Mouse (Mus musculus): ENCODE results near the gene Traf3.
A peak's percentile ranks its signal among the peaks of the same experiment; 100 is the strongest.

The Traf3 gene

DNA sequence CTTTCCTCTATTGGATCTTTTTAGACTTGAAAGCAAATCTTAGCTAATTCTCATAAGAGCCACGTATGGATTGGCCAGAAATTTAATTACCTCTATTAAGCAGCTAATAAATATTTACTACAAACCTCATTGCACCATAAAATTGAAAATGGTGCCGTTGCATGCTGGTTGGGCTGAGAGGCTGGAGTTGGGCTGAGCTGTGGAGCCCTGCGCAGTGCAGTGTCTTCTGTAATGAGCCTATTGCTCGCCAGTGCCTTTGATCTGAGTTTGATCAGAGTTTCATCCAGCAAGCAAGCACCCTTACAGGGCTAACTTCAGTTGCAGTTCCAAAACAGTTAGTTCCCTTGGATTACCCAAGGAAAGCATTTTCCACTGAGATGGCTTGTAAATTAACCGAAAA lies 12.2 kb upstream of the Traf3 start:
- DNase-seq (ENCODE audit: low spot score in 2 of 2), result no peak

DNA sequence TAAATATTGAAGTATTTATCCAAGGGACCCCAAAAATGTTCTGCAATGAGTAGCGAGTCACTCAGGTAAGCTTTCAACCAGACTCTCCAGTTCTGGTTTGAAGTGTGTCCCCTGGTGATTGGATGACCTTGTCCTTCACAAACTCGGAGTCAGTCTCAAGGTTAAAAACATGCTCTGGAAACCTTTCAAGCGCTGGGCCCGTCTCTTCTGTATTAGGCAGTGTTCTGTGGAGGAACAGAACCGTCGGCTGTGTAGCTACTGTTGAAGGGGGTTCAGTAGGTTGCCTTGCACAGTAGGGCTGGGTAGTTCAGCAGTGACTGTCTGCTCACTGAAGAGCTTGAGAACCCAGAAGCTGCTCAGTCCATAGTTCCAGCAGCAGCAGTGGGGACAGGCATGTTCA lies 11.5 kb upstream of the Traf3 start:
- no peak for DNase-seq (ENCODE audit: low spot score in 2 of 2)

DNA sequence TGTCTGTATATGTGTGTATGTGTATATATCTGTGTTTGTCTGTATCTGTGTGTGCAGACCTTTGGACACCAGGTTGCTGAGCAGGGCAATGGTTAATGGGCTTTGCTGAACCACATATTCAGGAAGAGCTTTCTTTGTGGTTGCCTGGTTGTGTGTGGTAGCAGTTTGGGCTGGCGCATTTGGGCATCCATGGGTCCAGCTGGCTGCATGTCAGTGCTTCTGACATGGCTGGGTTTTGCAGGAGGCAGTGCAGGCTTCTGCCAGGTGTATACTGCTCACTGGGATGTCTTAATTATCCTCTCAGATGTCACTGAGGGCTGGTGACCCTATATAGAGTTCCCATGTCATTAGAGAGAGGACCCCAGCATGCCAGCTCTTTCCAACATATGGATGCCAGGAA lies 10.4 kb upstream of the Traf3 start:
- DNase-seq (ENCODE audit: low spot score in 2 of 2), result no peak

DNA sequence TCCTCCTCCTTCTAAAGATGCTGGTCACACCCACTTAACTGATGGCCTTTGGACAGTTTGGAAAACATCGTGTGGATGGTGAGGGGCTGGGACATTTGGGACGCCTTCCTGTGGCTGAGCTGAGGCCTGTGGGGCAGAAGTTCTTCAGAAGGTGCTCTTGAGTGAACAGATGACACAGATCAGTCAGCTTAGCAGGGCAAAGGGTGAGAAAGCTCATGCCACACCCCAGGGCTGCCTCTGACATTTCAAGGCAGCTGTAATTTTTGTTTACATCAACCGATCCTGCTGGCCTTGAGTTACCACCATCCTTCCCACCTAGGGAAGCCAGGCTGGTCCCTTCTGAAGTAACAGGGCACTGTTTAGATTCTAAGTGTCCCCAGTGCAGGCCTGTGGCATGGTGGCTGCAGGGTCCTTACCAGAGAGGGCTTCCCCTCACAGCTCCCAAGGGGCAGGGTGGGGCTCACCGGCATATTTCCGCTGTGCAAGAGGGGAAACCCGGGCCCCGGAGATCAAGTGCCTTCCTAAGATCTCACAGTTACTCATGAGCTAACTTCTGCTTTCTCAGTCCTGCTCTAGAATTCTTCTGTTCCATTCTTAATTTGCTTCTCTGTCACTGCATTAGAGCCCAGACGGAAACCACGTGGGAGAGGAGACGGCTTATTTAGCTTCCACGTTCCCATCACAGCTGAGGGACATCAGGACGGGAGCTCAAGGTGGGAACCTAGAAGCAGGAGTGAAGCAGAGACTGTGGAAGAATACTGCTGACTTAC lies 6.3 kb upstream of the Traf3 start:
- no peak for DNase-seq (ENCODE audit: low spot score in 2 of 2)

DNA sequence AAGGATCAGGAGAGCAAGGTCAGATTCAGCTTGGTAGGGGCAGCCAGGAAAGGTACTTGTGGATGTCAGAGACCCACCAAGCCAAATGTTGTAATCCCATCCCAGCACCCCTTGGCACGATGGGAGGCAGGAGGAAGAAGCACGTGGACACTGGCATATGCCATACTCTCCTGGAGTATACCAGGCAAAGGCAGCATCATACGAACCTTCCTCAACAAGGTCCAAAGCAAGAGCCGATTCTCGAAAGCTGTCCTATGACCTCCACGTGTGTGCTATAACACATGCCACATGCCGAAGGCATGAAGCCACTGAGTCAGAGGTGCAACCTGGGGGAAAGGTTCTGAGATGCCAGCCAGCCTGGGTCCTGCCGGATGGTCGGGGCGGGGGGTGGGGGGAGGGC lies 5.3 kb upstream of the Traf3 start:
- no peak for DNase-seq (ENCODE audit: low spot score in 2 of 2)

DNA sequence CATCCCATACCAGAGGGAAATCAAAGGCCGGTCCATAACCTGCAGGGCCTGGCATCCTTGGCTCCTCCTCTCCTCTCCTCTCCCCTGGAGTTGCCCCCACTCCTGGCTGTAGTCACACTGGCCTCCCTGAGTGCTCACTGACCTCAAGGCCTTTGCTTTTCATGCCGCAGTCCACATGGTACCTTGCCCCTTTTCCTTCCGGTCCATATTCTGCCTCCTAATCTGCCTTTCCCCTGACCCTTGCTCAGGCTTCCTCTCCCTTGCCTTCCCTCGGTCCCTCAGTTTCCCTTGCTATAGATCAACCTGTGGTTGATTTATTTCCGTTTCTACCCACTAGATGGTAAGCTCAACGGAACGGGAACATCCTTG lies 4.2 kb upstream of the Traf3 start:
- no peak for DNase-seq (ENCODE audit: low spot score in 2 of 2)

DNA sequence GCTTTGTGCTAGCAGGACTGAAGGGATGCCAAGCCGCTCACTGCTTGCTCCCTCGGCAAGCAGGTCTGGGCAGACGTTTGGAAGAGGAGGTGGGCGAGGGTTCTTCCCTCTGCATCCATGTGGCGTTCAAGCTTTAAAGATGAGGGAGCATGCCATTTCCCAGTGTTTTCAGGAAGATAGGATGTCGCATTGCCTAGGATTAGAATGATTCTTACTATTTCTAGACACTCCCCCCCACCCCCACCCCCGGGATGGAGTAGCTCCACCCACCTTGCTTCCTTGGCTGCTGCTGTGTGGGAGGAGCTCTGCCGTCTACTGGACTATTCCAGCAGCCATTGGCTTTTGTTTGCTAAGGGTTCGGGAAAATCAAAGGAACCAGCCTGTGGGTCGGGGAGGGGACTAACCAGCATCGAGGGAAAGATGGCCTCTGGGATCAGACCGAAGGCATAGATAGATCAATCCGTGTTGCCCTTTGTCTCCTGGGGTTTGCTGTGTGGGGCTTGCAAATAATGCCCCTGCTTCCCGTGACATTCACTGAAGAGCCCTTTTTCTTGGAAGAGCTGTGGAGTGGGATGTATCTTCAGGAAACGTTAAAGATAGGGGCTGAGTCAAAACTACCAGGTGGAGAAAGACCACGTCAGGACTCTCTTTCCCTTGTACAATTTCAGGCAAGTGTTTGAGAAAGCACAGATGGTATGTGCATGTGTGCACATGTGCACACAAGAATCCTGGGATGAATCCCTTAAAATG lies 3.7 kb upstream of the Traf3 start:
- no peak for DNase-seq (ENCODE audit: low spot score in 2 of 2)

DNA sequence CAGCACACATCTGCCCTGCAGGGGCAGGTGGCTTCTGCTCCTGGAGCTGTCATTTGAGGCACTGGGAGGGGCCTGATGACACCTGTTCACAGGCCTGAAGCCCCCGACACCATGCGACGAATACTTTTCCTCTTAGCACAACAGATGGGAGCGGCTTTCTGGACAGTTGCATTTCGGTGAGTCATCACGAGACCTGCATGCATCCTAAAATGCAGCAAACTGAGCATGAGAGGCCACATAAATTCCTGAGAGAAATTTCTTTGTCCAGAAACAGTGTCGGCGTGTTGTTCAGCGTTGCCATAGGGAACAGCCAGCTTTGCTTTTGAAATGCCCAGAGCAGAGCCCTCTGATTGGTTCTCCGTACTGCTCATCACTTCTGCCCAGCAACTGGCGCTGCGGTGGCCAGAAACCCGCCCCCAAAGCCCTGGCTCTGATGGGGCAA lies 1.8 kb upstream of the Traf3 start:
- peak; percentile 80 to 89 for DNase-seq (ENCODE audit: low spot score in 2 of 2)

DNA sequence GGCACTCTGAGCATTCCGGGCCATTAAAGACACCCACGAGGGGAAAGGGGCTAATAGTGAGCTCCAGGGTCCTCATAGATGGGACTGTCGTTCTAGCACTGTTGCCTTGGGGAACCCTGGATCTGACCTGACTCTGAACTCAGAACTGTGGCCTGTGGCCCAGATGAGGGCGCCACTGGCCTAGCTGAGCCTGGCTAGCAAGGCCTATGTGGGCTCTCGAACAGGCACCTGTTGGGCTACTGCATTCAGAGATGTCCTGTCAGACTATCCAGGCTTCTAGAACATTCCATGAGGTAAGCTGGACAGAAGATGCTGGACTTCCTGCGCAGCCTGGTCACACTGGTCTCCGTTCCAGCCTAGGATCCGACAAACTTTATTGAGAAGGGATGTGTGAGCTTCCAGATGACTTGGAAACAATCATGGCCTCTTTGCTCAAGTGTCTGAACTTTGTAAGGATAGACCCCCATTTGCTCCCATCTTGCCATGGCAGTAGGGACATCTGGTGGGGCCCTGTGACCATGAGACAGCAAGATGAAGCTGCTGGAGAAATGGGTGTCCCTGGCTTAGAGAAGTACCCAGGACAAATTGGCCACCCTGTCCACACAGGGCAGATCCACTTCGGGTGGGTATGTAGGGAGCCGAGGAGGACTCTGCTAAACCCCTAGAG lies 891 bp upstream of the Traf3 start:
- no peak for DNase-seq (ENCODE audit: low spot score in 2 of 2)

DNA sequence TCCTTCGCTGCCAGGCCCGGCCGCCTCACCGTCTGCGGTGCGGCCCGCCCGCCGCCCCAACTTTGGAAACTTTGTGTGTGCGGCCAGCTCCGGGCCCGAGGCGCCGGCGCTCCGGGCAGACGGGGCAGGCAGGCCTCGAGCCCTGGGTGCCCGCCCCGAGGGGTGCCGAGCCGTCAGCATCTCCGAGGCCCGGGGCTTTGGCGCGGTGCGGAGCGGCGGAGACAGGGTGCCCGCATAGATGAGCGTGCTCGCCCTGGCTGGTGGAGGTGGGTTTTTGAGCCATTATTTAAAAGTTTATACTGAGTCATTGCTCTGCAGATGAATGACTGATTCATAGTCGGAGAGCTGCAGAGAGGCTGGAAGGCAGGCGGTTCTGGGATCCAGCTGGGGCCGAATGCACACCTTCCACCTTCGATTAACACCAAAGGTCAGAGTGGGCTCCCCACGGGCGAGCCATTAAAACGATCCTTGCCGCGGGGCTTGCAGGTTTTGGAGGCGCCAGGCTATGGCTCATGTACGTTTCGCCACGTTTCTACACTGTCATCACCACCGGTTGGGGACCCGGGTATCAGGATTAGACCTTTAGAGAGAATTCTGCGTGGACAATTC lies 615 bp downstream of the Traf3 start:
- DNase-seq (ENCODE audit: low spot score in 2 of 2), result peak; percentile 27 to 32

DNA sequence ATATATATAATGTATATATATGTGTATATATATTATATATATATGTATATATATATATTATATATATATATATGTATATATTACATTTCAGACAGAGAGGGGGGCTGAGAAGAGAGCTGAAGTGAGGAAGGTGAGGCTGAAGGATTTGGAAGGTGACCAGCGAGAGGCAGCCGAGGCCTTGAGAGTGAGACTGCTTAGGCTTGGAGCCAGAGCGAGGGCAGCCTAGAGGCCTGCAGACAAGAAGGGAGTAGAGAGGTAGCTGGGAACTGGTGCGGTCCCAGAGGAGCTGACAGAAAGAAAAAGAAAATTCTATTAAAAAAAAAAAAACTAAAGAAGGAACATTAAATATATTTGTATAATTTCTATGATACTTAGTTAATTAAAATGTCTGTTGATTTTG lies 2.7 kb downstream of the Traf3 start:
- DNase-seq (ENCODE audit: low spot score in 2 of 2), result no peak

DNA sequence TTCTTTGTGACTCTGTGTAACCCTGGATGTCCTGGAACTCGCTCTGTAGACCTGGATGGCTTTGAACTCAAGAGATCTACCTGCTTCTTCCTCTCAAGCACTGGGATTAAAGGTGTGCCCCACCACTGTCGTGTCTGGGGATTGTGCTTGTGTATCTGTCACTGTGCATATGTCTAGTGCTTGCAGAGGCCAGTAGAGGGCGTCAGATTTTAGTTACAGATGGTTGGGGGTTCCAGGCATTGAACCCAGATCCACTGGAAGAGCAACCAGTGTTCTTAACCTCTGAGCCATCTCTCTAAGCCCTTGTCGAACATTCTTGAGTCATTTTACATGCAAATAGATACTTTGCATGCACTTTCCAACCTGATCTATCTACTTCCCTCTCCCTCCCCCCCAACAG lies 12.6 kb downstream of the Traf3 start:
- no peak for DNase-seq (ENCODE audit: low spot score in 2 of 2)

DNA sequence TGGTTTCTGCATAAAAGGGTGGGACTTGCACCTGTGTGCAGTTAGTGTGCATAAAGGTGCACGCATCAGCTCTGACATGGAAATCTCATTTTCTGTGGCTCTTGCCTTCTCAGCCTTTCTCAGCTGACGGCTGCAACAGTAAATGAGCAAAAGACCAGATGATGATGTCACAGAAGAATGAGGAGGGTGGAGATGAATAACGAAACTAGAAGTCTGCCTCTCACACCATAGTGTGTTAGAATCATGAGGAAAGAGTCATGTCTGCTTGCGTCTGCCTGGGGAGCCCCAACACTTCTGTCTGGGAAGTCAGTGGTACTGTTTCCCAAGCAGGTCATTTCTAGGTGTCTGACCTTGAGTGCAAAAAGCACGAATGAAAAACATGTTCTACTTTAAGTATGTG lies 15.7 kb downstream of the Traf3 start:
- DNase-seq (ENCODE audit: low spot score in 2 of 2), result no peak

DNA sequence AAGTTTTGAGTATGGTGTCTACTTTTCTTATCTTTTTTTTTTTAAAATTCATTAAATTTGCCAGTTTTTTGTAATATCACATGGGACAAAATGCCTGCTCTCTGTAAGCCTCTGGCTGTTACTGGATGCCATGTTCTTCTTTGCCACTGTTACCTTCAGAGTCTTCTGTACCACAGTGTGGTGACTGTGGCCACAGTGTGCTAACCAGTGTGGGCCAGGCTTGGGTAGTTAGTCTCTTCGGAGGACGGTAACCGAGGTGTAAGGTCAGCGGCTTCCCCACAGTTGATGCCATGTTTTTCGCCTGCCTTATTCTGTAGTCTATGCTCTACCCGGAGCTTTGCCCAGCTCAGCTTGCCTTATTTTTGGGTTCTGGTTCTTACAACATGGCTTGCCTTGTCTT lies 16.2 kb downstream of the Traf3 start:
- DNase-seq (ENCODE audit: low spot score in 2 of 2), result no peak

DNA sequence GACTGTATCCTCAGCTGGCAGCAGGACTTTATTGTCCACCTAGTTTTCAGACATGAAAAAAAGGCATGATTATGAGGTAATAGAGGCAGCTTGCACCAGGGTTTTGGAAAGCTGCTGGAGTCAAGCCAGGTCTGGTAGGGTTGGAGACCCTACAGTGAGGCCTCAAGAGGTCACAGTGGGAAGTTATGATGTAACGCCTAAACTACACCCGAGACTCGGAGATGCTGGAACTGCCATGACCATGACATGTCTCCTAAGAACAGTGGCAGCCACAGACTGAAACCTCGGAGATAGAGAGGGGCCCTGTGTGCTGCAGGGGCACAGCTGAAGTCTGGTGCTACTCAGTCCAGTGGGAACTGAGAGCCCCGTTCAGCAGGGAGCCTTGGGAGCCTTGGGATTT lies 18.3 kb downstream of the Traf3 start, which contains the start of gene 4930595D18Rik:
Gene 4930595D18Rik (minus strand): TSS at position 16 of the 400 bp plus-strand sequence.
- DNase-seq (ENCODE audit: low spot score in 2 of 2), result no peak

DNA sequence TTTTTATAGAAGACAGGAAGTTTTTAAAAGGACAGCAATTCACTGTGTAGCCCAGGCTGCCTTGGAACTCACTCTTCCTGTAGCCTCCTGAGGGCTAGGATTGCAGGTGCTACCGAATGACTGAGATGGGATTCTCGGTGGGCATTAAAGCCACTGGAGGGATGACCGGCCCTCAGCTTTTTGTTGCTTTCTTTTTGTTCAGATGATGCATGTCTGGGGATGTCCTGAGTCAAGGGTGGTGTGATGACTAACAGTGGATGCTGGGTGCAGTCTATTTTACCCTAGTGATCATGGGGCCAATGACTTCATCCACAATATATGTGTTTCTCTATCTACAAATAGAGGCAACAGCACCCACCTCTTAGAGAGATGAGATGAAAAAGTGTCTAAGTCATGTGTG lies 20.8 kb downstream of the Traf3 start:
- no peak for DNase-seq (ENCODE audit: low spot score in 2 of 2)

DNA sequence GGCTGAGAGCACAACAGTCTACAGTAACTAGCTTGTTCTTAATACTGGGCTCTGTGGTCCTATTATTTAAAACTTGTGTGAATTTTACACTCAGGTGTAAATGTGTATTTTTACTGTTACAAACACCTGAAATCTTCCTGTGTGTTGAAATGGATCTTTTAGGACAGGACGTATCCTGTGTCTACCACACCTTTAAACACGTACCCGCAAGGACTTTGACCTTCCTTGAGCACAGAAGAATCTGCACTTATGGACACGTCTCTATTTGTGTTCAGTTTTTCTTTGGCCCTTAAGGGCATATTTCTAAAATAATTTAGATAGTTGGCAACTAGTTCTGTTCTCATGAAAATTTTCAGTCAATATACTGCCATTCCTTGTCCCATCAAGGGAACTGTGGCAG lies 22.1 kb downstream of the Traf3 start:
- DNase-seq (ENCODE audit: low spot score in 2 of 2), result no peak

DNA sequence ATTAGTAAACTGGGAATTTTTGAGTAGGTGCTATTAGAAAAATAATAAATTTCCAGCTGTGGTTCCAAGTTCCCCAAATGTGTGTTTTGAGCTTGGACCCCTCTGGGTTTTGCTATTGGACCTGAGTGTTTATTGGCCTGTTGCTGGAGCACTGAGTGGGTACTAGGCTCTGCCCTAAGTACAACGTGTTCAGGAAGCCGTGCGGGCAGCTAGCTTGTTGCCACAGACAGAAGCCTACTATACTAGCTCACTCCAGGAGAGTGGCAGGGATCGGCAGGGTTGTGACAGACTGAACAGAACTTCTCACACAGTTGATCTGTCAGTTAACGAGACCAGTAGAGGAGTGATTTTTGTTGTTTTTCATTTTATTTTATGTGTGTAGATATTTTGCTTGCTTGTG lies 24.2 kb downstream of the Traf3 start:
- DNase-seq (ENCODE audit: low spot score in 2 of 2), result no peak

DNA sequence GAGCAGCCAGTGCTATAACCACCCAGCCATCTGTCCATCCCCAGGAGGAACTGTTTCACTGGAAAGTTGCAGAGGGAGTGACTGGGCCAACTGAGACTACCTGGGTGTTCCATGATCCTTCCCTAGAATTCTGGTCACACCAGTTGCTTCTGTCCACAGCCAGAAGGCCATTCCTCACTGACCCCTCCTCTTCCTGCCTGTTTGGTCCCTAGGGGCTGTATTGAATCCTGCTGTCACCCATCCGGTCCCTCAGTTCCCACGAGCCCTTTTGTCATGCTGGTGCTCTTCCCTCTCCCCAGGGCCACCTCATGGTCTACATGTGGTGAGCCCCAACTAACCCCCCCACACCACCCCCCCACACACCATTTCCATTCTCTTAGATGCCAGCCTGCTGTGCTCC lies 24.7 kb downstream of the Traf3 start:
- no peak for DNase-seq (ENCODE audit: low spot score in 2 of 2)

DNA sequence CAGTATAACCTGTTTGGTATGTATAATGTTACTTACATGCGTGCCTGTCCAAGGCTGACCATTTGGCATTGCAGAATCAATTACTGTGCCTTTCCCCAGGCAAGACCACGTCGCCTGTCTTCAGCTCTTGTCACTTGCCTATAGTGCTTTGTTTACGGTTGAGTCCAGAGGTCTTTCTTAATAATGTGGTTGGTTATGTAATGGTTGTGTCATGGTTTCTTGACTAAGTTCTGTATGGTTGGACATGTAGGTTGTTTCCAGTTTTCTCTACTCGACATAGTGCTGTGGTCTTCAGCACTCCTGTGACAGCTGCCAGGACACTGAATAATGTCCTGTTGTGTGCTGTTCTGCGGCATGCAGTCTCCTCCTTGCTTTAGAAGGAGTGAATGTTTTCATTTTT lies 26.6 kb downstream of the Traf3 start:
- DNase-seq (ENCODE audit: low spot score in 2 of 2), result no peak

DNA sequence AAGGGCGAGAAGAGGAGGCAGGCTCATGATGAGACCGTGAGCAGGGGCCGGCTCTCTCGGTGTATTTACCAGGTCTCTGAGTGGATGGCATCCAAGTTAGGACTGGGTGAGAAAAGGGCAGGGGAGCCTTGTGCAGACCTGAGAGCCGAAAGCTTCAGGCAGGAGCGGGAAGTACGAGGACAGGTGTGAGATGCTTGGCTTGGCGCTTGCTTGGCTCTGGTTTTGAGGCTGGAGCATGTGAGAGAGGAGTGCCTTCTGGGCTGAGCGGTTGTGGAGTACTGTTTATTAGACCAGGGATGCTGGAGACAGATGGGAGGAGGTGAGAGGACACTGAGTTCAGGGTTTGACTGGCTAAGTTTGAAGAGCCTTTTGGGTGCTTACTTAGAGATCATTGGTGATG lies 27.2 kb downstream of the Traf3 start:
- no peak for DNase-seq (ENCODE audit: low spot score in 2 of 2)

DNA sequence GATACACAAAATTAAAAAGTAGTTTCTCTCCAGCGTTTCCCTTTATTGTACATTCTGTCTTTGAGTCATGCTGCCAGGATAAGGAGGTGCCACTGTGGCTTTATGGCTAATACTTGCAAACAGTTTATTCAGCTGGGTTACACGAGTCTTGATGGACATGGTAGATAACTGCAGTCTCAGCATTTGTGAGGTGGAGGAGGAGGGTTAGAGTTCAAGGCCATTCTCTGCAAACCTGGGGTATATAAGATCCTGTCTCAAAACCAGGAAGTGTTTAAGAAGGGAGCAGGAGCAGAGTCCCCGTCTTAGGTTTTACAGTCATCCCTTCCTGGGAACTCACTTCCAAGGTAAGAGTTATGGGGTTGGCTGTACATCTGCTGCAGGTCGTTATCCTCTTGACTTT lies 30.4 kb downstream of the Traf3 start:
- DNase-seq (ENCODE audit: low spot score in 2 of 2), result no peak

Measured in urinary bladder, postnatal 36 days (tissue).